Mouse (Mus musculus) cerebellum, postnatal 4 days (tissue): ENCODE data around the gene Nxph4.
A peak's percentile ranks its signal among the peaks of the same experiment; 100 is the strongest.

ENCODE experiments used
- DNase-seq, 2 experiments: peaks; one replicate each; pipeline ENCODE4 v3.0.0; 2022; ENCODE audit warnings: low spot score in 2 of 2, mixed read lengths in 1 of 2

The Nxph4 gene

DNA sequence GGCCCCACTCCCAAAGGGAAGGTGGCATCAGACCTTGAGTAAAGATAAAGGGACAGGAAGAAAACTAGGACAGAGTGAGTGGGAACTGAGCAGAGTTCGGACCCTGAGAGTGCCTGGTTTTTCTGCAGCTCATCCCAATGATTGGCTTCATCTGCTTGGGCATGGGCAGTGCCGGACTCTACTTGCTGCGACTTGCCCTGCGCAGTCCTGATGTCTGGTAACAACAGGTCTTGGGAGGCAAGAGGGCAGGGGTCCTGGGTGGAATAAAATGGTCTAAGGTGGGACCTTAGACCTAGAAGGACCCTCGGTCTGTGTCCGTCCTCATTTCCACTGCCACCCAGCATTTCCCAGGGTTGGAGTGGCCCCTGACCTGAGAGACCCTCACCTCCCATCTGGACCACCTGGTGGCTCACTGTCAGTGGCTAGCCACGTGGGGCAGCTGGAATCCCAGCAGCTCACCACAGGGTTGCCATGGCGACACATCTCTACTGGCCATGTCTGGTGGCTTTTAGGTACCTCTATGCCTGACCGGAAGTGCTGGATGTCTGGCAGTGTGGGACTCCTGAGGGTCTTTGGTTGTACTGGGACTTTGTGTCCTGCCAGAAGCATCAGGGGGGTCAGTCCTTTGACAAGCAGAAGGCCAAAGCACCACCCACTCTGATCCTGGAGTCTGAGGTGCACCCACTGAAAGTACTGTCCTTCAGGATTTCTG lies 18.9 kb downstream of the Nxph4 start:
- DNase-seq = no peak

DNA sequence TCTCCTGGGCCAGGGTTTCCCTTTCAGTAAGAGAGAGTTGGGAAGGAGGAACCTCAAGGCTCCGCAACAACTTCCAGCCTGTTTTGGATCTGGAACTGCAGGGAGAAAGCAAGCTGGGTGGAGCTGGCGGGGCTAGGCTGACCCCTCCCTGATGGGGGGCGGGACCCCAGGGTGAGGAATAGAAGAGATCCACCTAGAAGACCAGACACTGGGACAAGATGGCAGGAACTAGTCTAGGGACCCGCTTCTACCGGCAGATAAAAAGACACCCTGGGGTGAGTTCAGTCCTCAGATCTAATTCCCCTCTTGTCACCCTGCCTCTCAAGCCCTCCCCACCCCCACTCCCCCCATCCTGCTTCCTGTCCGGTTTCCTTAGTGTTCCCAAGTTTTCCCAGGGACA lies 19.6 kb downstream of the Nxph4 start, which contains the start of gene Ndufa4l2:
Gene Ndufa4l2, plus strand, starts transcription at position 204 of the 400 bp plus-strand sequence.
- no peak for DNase-seq

DNA sequence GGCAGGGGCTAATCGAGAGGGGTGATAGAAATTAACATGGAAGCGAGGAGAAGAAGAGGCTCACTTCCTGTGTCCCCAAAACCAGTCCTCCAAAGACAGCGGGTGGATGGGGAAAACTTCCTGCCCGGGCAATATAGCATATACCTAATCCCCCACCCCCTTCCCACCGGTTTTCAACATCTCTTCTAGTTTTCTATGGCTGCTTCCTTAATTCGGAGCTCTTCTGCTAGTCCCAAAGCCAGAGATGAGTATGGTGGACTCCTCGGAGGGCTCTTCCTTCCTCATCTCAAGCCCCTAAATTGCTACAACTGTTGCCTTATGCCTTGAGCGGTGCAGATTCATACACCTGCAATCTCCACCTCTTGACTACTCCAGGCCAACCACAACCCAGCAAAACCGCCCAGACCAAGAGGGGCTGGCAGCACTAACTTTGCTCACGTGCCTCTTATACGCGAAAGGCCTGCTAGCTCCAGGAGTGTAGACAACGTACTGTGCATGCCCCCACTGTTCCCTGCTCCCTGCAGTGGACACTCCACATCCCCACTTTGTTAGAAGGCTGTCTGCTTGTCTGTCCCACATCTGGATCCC lies 20.2 kb downstream of the Nxph4 start:
- no peak for DNase-seq

DNA sequence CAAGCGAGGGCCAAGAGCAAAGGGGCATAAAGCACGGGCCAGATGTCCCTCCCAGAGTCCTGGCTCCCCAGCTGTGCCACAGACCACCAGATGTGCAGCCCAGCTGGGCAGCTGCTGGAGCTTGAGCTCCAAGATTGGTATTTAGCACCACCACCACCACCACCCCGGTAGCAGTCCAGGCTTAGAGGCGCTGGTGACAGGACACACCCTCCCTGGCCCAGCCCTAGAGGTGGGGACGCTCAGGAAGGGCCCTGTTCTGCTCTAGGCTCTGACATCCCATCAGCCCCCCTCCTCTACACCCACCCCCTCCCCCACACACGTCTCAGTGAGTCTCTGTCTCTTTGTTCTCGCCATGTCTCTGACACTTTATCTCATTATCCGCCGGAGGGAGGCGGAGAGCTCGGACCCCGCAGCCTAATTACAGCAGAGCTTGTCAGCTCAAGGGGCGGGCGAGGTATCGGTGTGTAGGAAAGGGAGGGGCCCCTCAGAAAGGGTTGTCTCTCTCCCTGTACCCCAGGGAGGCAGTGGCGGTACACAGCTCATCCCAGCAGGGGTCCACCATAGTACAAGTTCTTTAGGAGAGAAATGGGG lies 20.8 kb downstream of the Nxph4 start:
- DNase-seq = no peak

DNA sequence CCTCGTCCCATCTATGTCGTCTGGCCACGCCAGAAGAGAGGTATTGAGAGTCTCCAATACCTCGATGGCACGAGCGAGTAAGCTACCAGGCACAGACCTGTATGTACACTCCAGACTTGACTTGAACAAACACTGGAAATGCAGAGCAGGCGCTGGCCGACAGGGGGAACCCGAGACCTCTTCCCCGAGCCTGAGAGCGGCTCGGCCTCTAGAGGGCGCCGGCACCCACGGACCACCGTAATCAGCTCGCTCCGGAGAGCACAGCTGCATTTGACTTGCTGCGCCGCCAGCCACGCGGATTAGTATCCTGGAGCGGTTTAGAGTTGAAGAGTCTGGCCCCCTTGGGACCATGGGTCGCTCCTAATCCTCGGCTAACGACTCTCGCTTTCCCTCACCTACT lies 21.5 kb downstream of the Nxph4 start:
- DNase-seq = peak; percentile 91 to 98

DNA sequence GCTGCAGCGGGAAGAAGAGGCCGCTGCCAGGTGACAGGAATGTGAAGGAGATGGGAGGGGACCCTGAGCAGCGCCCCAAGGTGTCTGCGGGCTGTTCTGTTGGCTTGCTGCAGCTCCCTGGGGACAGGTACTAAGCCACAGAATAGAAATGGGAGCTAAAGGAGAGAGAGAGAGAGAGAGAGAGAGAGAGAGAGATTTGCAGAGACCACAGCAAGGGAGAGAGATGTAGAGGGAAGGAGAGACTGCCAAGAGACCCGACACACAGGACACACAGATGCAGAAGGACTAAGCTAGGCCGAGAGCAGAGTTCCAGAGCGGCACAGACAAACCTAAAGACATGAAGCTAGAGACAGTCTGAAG lies 22.1 kb downstream of the Nxph4 start:
- no peak for DNase-seq

DNA sequence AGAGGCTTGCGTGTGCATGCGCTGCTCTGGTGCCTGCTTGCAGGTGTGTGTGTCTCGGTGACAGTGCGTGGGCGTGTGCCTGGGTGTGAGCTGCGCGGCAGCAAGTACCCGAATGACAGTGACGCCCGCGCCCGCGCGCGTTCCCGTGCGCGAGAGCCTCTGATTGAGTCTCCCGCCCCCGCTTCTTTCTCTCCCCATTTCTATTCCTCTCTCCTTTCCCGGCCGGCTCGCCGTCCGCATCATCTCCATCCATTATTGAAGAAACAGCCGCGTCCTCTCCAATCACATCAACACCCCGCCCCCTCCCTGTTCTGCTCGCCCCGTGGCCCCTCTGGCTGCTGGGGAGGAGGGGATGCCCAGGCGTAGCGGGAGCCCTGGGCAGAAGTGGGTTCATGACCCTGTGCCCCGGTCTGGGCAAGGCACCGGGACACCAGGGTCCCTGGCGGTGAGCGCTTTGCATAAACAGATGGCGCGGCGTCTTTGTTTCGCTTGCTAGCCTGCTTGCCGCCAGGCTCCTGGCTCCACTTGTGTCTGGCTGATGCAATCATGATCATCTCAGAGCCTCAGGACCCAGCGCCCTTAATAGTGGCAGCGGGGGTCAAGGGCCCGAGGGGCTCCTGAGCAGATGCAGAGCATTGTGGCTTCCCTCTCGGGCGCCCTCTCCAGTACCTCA lies 22.6 kb downstream of the Nxph4 start:
- DNase-seq = peak; percentile 60 to 75

DNA sequence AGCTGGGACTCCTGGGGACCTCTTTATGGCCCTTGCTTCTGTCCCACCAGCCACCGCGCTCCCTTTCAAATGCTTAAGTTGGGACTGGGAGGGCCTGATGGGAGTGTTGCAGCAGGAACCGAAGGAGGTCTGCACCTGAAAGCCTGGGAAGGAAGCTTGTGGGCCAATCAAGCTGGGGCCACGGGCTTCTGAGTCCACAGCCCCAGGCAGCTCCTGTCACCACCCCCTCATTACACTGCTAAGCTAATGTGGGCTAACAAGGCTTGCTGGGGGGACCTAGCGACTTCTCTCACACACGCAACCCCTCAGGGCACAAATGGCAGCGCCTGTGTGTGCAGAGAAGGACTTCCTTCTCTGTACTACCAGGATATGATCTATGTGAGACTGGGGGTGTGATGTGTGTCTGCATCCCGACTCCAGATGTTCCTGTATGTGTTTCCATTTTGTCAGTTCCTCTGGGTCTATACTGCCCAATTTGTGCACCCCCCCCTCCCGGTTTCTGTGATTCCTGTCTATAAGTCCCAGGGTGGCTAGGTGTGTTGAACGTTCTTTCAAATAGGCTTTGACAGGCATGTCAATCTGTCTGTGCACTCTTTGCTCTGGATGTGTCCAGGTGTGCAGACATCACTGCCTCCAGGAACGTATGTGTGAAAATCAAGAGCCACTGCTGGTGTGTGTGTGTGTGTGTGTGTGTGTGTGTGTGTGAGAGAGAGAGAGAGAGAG lies 23.3 kb downstream of the Nxph4 start:
- DNase-seq = no peak

DNA sequence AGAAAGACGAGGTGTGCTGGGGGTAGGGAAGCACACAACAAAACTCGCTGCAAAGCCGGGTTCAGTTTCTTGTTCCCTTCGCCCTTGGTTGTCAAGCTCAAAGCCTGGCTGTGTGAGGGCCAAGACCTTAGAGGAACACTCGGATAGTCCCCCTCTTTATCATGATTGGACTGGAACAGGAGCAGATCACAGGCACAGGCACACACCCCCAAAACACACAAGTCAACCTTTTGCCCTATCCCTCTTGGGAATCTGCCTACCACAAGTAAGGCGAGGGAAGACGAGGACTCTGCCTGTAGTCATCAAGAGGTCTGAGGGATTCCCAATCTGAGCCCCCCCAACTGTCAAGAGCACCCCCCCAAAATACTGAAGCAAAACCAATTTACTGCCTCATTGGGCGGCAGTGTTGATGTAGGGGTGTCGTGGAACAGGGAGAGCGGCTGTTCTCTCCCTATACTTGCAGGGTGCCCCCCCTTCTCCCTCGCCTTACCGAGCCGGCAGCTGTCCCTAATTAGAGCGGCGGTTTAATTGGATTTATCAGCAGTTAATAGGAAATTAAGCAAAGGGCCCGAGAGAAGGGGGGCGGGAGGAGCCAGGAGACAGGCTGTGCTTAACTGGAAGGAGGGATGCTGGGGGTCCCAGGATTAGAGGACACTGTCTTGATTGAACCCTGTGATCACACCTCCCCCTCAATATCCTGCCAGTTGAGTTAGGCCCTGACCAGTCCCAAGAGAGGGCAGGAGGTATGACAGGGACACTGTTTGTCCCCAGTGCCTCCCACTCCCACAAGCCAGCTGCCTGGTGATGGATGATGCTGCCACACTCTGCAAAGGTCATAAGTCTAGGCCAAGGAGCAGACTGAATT lies 24.3 kb downstream of the Nxph4 start:
- peak in 1 of 2 experiments; percentile 61 for DNase-seq

DNA sequence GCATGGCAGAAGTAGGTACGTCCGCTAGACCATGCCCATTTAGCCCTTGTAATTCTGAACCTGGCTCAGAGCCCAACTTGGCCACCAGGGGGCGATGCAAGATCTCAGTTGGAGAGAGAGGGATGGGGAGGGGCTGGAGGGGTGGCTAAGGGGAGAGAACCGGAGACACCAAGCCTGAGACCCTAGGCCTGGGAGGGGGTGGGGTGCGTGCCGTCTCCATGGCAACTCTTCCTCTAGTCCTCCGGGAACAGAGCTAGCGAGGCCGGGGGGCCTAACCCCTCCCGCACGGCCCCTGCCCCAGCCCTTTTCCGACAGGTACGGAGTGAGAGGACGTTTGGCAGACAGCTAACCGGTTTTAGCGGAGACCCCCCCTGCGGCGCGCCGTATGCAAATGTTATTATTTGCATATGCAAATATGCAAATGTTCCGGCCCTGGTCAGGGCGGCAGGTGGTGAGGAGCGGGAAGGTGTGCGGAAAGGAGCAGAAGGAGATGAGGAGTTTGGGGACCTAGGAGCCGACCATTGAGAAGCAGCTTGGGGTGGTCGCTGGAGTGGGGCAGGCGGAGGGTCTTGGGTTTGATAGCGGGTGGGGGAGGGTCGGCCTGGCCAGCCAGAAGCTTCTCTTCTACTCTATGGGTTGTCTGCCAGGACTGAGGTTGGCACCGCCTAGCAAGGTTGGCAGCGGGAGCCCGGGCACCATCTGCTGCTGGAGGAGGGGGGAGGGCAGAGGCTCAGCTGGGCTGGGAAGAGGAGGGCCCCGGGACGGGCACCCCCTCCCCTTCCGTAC lies 25.1 kb downstream of the Nxph4 start:
- DNase-seq = peak; percentile 96 to 98

DNA sequence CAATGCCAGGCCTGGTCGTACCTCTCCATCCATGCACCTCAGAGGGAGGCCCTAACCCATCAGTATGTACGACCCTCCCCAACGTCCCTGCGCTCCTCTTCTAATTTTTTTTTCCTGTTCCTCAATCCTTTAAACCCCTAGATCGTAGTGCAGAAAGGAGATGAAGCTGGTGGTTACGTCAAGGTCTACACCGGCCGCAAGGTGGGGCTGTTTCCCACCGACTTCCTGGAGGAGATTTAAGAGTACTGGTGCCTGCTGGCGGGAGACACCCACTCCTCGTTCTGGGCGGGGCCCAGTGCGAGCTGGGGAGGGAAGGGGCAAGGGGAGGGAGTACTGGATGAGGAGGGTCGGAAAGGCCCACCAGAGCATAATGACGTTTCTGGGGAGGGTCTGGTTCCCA lies 26.1 kb downstream of the Nxph4 start:
- peak; percentile 64 to 89 for DNase-seq

DNA sequence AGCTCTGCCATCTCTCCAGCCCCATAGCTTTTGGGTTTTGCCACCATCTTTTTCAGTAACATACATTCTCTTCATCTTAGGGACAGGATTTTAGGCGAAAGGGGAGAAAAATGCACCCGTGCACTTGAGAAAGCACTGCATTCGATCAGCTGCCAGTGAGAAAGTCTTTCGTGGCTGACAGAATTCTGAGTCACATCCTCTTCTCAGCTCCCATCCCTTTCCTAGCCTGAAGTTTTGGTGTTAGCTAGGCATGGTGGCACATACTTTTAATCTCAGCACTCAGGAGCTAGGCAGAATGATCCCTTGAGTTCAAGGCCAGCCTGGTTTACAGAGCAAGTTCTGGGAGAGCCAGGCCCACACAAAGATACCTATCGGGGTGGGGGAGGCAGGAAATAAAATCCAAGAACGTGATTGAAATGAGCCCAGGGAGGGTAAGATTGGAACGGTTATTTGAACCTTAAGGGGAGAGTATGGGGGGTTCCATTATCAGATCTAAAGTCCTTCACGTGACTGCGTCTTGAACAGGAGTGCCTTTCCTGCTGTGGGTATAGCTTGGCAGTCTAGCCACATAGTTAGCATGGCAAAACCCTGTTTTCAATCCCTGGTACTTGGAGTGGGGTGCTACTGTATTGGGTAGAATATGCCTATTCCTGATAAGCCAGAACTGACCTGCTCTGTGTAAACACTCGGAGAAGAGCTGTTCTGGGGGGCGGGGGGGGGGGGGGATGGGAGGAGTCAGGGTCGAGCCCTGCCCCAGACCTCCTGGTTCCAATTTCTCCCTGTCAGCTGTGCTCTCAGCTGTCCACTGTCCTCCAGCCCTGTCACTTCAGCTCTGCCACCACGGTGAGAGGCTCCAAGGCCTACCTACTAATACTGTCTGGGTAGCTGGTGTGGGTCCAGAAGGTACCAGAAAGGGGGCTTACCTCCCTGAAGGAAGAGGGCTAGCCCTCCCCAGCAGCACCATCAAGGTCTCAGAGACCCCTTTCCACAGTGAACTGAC lies 33.2 kb downstream of the Nxph4 start, which contains the start of gene Stac3:
Gene Stac3, plus strand, starts transcription at position 793 of the 1,000 bp plus-strand sequence.
- DNase-seq = no peak

DNA sequence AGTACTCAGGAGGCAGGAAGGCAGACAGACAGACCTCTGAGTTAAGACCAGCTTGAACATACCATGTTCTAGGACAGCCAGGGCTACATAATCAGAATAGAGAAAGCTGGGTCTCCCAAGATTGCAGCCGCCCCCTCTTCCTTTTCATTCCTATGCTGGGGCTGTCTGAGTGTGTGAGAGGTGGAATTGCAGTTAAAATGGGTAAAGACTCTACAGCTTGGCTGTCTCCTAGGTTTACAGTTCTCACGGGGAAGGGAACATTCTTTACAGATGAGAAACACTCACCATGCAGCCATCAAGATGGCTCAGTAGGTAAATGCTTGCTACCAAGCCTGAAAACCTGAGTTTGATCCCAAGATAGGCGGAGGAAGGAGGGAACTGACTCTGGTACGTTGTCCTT lies 34.3 kb downstream of the Nxph4 start:
- no peak for DNase-seq

DNA sequence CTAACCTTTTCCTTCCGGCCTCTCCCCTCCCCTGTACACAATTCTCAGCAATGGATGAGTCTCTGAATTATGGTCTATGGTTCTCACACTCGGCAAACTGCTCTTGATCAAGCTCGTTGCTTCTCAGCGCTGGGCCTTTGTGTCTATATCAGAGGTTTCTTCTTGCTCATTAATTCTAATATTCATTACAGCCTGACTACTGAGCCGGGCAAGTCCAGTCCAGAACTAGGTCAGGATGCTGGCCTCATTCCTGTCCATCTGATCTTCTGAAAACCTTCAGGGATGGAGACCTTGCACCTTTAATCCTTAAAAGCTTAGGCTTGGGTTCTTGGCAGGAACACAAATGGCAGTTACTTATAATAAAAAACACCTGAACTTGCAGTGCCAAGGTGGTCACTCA lies 34.8 kb downstream of the Nxph4 start:
- DNase-seq = no peak

DNA sequence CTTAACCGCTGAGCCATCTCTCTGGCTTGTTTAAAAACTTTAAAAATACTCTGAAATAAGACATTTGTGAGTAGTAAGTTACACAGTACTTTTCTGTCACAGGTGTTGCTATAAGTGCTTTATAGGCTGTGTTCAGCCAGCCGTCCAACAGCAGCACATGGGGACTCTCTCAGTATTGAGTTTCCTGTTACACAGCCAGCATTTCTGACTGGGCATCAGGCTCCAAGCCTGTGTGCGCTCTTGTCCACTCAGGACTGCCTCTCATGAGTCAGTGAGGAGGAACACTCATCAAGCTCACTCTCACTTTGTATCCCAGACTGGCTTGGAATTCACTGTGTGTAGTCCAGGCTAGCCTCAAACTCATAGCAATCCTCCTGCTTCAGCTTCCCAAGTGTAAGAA lies 38.2 kb downstream of the Nxph4 start:
- no peak for DNase-seq

DNA sequence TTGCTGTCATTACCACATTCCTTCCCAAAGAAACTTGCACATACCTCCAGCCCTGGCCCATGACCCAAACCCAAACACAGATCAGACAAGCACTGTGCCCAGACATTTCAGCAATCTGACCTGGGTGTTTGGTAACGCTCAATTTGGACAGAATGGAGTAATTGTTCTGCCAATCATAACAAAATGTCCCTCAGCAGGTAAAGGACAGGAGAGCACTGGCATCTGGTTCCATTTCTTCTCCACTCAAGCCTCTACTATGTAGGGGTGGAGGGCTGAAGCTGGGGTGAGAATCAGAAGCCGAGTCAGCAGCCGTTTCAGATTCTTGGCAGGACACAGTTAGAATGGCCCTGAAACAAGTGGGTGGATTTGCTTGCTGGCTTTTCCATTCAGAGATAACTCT lies 42.2 kb downstream of the Nxph4 start:
- DNase-seq = no peak

DNA sequence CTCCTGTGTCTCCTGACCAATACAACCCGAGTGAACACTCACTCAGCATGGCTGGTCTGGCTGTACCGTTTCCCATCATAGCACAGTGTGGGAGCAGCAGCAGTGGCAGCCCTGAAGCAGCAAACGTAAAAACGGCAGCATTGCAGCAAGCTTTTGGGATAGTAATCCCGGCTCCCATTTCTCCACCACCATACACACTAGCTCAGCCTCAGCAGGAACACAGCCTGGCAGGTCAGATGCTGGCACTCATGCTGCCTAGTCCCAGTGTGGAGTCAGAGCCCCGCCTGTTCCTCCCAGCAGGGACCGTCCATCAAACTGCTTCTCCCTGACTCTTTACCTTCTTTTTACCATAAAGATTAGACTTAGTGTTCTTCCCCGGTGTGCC lies 43.2 kb downstream of the Nxph4 start:
- no peak for DNase-seq

DNA sequence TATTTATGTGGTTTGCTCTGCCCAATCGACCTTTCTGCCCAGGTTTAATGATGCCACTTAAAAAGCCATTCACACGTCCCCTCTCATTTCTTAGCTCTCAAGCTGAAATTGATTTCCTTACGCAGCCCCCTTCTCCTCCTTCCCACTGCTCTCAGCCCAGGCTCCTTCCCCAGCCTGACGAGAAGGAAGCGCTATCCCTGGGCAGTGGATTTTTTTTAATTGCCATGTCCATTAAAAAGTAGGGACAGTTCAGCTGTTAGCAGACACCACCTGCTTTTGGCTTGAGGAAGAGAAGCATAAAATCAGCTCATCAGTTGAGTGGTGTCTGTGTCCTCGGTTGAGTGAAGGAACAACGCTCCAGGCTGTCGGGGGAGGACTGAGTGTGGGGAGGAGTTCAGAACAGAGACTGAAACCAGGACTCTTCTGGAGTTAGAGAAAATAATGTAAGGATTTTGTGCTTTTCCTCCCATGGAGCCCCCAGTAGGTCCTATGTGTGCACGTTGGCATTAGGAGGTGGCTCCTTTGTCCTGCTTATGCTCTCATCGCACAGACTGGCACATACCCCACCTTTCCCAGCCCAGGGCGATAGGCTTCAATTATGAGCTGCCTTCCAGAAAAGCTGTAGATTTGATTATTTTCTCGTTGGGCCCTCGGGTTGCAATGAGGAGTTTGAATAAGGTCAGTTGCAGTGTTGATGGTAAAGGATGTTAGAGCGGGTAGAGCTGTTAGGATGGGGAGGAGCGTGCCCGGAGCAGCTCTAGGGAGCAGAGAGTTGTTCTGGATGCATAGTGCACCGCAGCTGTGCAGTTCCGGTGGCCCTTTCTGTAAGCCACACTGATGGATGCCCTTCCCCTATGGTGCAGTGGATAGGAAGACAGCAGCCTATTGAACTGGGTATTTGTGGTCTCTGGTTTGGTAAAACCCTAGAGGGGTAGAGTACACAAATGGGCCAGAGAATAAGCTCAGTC lies 43.9 kb downstream of the Nxph4 start:
- DNase-seq = no peak
